20 mouse cellular contexts compared by ENCODE assay signal in the genomic region with DNA sequence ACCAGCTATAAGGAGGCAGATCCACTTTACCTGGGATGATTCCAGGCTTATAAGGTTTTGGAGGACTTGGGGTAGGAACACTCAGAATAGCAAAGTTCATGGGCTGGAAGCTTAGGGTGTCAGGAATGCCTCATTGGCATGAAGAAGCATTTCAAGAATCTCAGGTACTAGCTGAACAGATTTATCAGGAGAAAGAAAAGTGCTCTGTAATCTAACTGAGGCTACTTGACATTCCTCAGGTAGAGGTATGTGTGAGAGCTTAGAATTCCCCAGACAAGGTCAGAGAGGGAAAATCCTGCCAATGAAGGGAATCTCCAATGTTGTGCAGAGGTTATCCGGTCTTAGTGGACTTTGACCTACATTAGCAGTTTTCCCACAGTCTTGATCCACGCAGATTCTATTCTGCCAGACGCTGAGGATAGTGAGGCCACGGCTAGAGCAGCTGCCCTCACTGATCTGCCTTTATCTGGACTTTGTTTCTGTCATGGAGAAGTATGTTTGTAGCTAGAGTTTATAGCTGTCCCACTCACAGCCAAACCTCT. TPM values are rescaled to one million over a fixed set of nuclear protein-coding genes. Genes with fewer than 3 reads are reported as not detected.
DNase-seq lines count a peak whose midpoint lies in the region; ATAC-seq and TF ChIP-seq lines count a peak whose summit lies in the region.
"Had no signal": no experiment of that assay in that cellular context is flagged by ENCODE, and none has a peak within 500 bp of the region (broad histone marks: within the 10 kb centered on the region; RNA-seq: fewer than 3 reads in every experiment).

No protein-coding gene starts in this region.

- intact Hi-C loops in heart, postnatal 36 days (cut with DNase I), result loop anchor here (2.0 kb wide), 1 partner anchor 17 kb away; no protein-coding TSS in a partner anchor

- no peak for DNase-seq in heart, postnatal 36 days
- DNase-seq in lung, embryonic 14.5 days, result peak; percentile 37
- no peak for DNase-seq in lung, postnatal 14 days
- peak; percentile 39 for DNase-seq in ZHBTc4 (ENCODE audit: low read depth, low spot score)
- DNase-seq in left cerebral cortex, adult 9 months (ENCODE audit: low spot score in 2 of 2), result no peak
- DNase-seq: adrenal gland, postnatal 25 days; cerebellum, adult 11-12 months; cerebellum, postnatal 14 days; embryo, embryonic 11 days; gastrocnemius, postnatal 14 days; heart, postnatal 4 days; liver, embryonic 13.5 days; thymus, postnatal 14 days had no signal

- ATAC-seq in heart, embryonic 15.5 days (replicated peaks; ENCODE audit: insufficient number of reproducible peaks, insufficient read depth, low FRiP score, low read depth), result no peak
- ATAC-seq in lung, embryonic 14.5 days (ENCODE audit: insufficient read depth), result peak; percentile 36; the same call in 1 of the 2 replicates
- no peak for ATAC-seq in intestine, embryonic 15.5 days
- ATAC-seq: activated CD4-positive, CD25-positive, alpha-beta regulatory T cell, adult 4 months; forebrain, embryonic 15.5 days had no signal

- no peak overlapping the region for H3K9ac ChIP-seq in heart, embryonic 15.5 days
- no peak overlapping the region for H3K9ac ChIP-seq in lung, embryonic 14.5 days
- H3K9ac ChIP-seq in intestine, embryonic 15.5 days, result no peak overlapping the region
- H3K9ac ChIP-seq: forebrain, embryonic 15.5 days; hindbrain, embryonic 15.5 days; liver, embryonic 13.5 days; midbrain, embryonic 12.5 days; neural tube, embryonic 12.5 days had no signal

- H3K4me3 ChIP-seq in heart, embryonic 15.5 days, result no peak overlapping the region
- H3K4me3 ChIP-seq in lung, embryonic 14.5 days (ENCODE audit: low read depth, low read length), result no peak overlapping the region
- no peak overlapping the region for H3K4me3 ChIP-seq in intestine, embryonic 15.5 days (replicated peaks)
- H3K4me3 ChIP-seq: forebrain, embryonic 15.5 days; hindbrain, embryonic 15.5 days; liver, embryonic 13.5 days; midbrain, embryonic 12.5 days; neural tube, embryonic 12.5 days had no signal

- WGBS in heart, embryonic 15.5 days, result 42% methylated on average over 4 of the region's 4 CpGs
- 58% methylated on average over 4 of the region's 4 CpGs for WGBS in lung, embryonic 14.5 days
- 31% methylated on average over 4 of the region's 4 CpGs for WGBS in intestine, embryonic 15.5 days

- H3K36me3 ChIP-seq in heart, embryonic 15.5 days, result no peaks in the 10 kb centered on the region
- no peaks in the 10 kb centered on the region for H3K36me3 ChIP-seq in lung, embryonic 14.5 days (ENCODE audit: insufficient read depth)
- H3K36me3 ChIP-seq in intestine, embryonic 15.5 days, result no peaks in the 10 kb centered on the region
- H3K36me3 ChIP-seq: forebrain, embryonic 15.5 days; hindbrain, embryonic 15.5 days; liver, embryonic 13.5 days; midbrain, embryonic 12.5 days; neural tube, embryonic 12.5 days had no signal

- no peak overlapping the region for H3K4me2 ChIP-seq in heart, embryonic 15.5 days
- no peak overlapping the region for H3K4me2 ChIP-seq in lung, embryonic 14.5 days
- no peak overlapping the region for H3K4me2 ChIP-seq in intestine, embryonic 15.5 days (replicated peaks)
- H3K4me2 ChIP-seq: forebrain, embryonic 15.5 days; hindbrain, embryonic 15.5 days; liver, embryonic 13.5 days; midbrain, embryonic 12.5 days; neural tube, embryonic 12.5 days had no signal

- H3K9me3 ChIP-seq in heart, embryonic 15.5 days (replicated peaks), result no peaks in the 10 kb centered on the region
- H3K9me3 ChIP-seq in lung, embryonic 14.5 days (ENCODE audit: low read depth, low read length), result no peaks in the 10 kb centered on the region
- no peaks in the 10 kb centered on the region for H3K9me3 ChIP-seq in intestine, embryonic 15.5 days
- H3K9me3 ChIP-seq: forebrain, embryonic 15.5 days; hindbrain, embryonic 15.5 days; liver, embryonic 13.5 days; midbrain, embryonic 12.5 days; neural tube, embryonic 12.5 days had no signal

- peak overlapping the region; percentile 63 for H3K27ac ChIP-seq in heart, embryonic 15.5 days
- H3K27ac ChIP-seq in lung, embryonic 14.5 days (ENCODE audit: low read depth), result peak overlapping the region; percentile 77
- H3K27ac ChIP-seq in intestine, embryonic 15.5 days, result 0 out of 2 replicates have a peak overlapping the region, but pooled peaks have one; percentile 1
- H3K27ac ChIP-seq: forebrain, embryonic 15.5 days; hindbrain, embryonic 15.5 days; liver, embryonic 13.5 days; midbrain, embryonic 12.5 days; neural tube, embryonic 12.5 days had no signal

- no peaks in the 10 kb centered on the region for H3K27me3 ChIP-seq in heart, embryonic 15.5 days
- no peaks in the 10 kb centered on the region for H3K27me3 ChIP-seq in lung, embryonic 14.5 days (ENCODE audit: insufficient read depth, low read length)
- H3K27me3 ChIP-seq in intestine, embryonic 15.5 days (replicated peaks), result no peaks in the 10 kb centered on the region
- H3K27me3 ChIP-seq: forebrain, embryonic 15.5 days; hindbrain, embryonic 15.5 days; liver, embryonic 13.5 days; midbrain, embryonic 12.5 days; neural tube, embryonic 12.5 days had no signal

- H3K4me1 ChIP-seq in heart, embryonic 15.5 days (replicated peaks), result peaks cover 12% of the 10 kb centered on the region
- H3K4me1 ChIP-seq in lung, embryonic 14.5 days (ENCODE audit: insufficient read depth), result peaks cover 3% of the 10 kb centered on the region; the same call in 1 of the 2 replicates
- H3K4me1 ChIP-seq in intestine, embryonic 15.5 days (replicated peaks), result peaks cover 9% of the 10 kb centered on the region
- H3K4me1 ChIP-seq: forebrain, embryonic 15.5 days; hindbrain, embryonic 15.5 days; midbrain, embryonic 12.5 days; neural tube, embryonic 12.5 days had no signal

- TF ChIP-seq CTCF in lung, embryonic 14.5 days (IDR thresholded peaks at IDR 0.05; ENCODE audit: low read depth), result no peak

RNA-seq across cellular contexts. Expression of a gene that starts 17.6 kb away (rescaled TPM):
- 49.7 and 56.5 TPM in 2 replicates for polyA plus RNA-seq in heart, embryonic 15.5 days (2015; fragmentation: Nextera tagmentation; extraction: Ambion mirVana)
- 10 to 100 TPM; 26.8 to 43.0 TPM for total RNA-seq in heart, postnatal 36 days (2021)
- polyA plus RNA-seq in lung, embryonic 14.5 days (2014; fragmentation: Nextera tagmentation; extraction: Ambion mirVana), result 5.0 and 7.1 TPM in 2 replicates
- polyA plus RNA-seq in intestine, embryonic 15.5 days (2015; fragmentation: Nextera tagmentation; extraction: Ambion mirVana), result 13.9 and 14.4 TPM in 2 replicates

RNA-seq across cellular contexts. Expression of a gene that starts 19.1 kb away (rescaled TPM):
- 103 and 109 TPM in 2 replicates for polyA plus RNA-seq in heart, embryonic 15.5 days (2015; fragmentation: Nextera tagmentation; extraction: Ambion mirVana)
- 100 to 1,000 TPM; 154 to 159 TPM for total RNA-seq in heart, postnatal 36 days (2021)
- polyA plus RNA-seq in lung, embryonic 14.5 days (2014; fragmentation: Nextera tagmentation; extraction: Ambion mirVana), result 30.9 and 32.5 TPM in 2 replicates
- polyA plus RNA-seq in intestine, embryonic 15.5 days (2015; fragmentation: Nextera tagmentation; extraction: Ambion mirVana), result 49.1 and 49.4 TPM in 2 replicates

RNA-seq across cellular contexts. Expression of a gene that starts 34.2 kb away (rescaled TPM):
- polyA plus RNA-seq in heart, embryonic 15.5 days (2015; fragmentation: Nextera tagmentation; extraction: Ambion mirVana), result 567 and 662 TPM in 2 replicates
- total RNA-seq in heart, postnatal 36 days (2021), result 10 to 100 TPM; 87.6 to 91.6 TPM
- polyA plus RNA-seq in lung, embryonic 14.5 days (2014; fragmentation: Nextera tagmentation; extraction: Ambion mirVana), result 1,155 and 1,206 TPM in 2 replicates
- polyA plus RNA-seq in intestine, embryonic 15.5 days (2015; fragmentation: Nextera tagmentation; extraction: Ambion mirVana), result 729 and 776 TPM in 2 replicates

RNA-seq across cellular contexts. Expression of a gene that starts 37.4 kb away (rescaled TPM):
- polyA plus RNA-seq in heart, embryonic 15.5 days (2015; fragmentation: Nextera tagmentation; extraction: Ambion mirVana), result 12.6 and 17.0 TPM in 2 replicates
- total RNA-seq in heart, postnatal 36 days (2021), result 10 to 100 TPM; 12.2 to 14.2 TPM
- 19.5 and 21.6 TPM in 2 replicates for polyA plus RNA-seq in lung, embryonic 14.5 days (2014; fragmentation: Nextera tagmentation; extraction: Ambion mirVana)
- polyA plus RNA-seq in intestine, embryonic 15.5 days (2015; fragmentation: Nextera tagmentation; extraction: Ambion mirVana), result 14.9 and 16.1 TPM in 2 replicates

RNA-seq across cellular contexts. Expression of a gene that starts 57.2 kb away (rescaled TPM):
- polyA plus RNA-seq in heart, embryonic 15.5 days (2015; fragmentation: Nextera tagmentation; extraction: Ambion mirVana), result 38.7 and 46.2 TPM in 2 replicates
- 1 to 10 TPM; 2.3 to 2.4 TPM for total RNA-seq in heart, postnatal 36 days (2021)
- 69.2 and 72.0 TPM in 2 replicates for polyA plus RNA-seq in lung, embryonic 14.5 days (2014; fragmentation: Nextera tagmentation; extraction: Ambion mirVana)
- 48.5 and 51.7 TPM in 2 replicates for polyA plus RNA-seq in intestine, embryonic 15.5 days (2015; fragmentation: Nextera tagmentation; extraction: Ambion mirVana)

Comparison
In these comparisons a context has a peak if more than half of its experiments do, and no peak if none do; other contexts are left out.
1. DNase-seq: peak in lung, embryonic 14.5 days (single experiment) and ZHBTc4 (single experiment); none in heart, postnatal 36 days (0 of 2), lung, postnatal 14 days (single experiment) and left cerebral cortex, adult 9 months (0 of 2).
2. H3K27ac ChIP-seq: peak in every context shown above with its lines; median percentile 77 in lung, embryonic 14.5 days; 63 in heart, embryonic 15.5 days; 1 in intestine, embryonic 15.5 days.